Mouse (Mus musculus) Muller cell, postnatal 12 days (primary cell): ENCODE measurements around the gene Ercc2.

Experiments used
- DNase-seq: peaks from one replicate; pipeline ENCODE4 v3.0.0-alpha.2; 2015; ENCODE audit errors: inconsistent ontology term

Ercc2 gene

GRCm38 (mm10) chr7:19381377-19382165, at the start of gene Ercc2:
Ercc2 (plus strand) TSS chr7:19382010.
- peak; percentile 99 for DNase-seq

GRCm38 (mm10) chr7:19332709-19333352, 49.0 kb upstream of the Ercc2 start:
- peak; percentile 89 for DNase-seq

- DNase-seq = no peak
Measured at GRCm38 (mm10) chr7:19335583-19335982, 46.2 kb upstream of the Ercc2 start.

GRCm38 (mm10) chr7:19337122-19337521, 44.7 kb upstream of the Ercc2 start:
- DNase-seq = no peak

- no peak for DNase-seq
Measured at GRCm38 (mm10) chr7:19338060-19338459, 43.8 kb upstream of the Ercc2 start.

- DNase-seq = peak; percentile 51
Measured at GRCm38 (mm10) chr7:19338596-19338995, 43.2 kb upstream of the Ercc2 start.

- no peak for DNase-seq
Measured at GRCm38 (mm10) chr7:19341250-19341649, 40.6 kb upstream of the Ercc2 start.

- DNase-seq = peak; percentile 73
Measured at GRCm38 (mm10) chr7:19341761-19342409, 39.9 kb upstream of the Ercc2 start.

GRCm38 (mm10) chr7:19342481-19343027, 39.3 kb upstream of the Ercc2 start:
- peak; percentile 90 for DNase-seq

- DNase-seq = peak; percentile 66
Measured at GRCm38 (mm10) chr7:19343210-19343808, 38.5 kb upstream of the Ercc2 start.

GRCm38 (mm10) chr7:19344237-19344847, 37.5 kb upstream of the Ercc2 start, which contains the start of gene Ercc1:
Ercc1 (plus strand) TSS chr7:19344778.
- no peak for DNase-seq

GRCm38 (mm10) chr7:19344938-19345471, 36.8 kb upstream of the Ercc2 start:
- DNase-seq = peak; percentile 99

GRCm38 (mm10) chr7:19349188-19349915, 32.5 kb upstream of the Ercc2 start:
- DNase-seq = no peak

- no peak for DNase-seq
Measured at GRCm38 (mm10) chr7:19350221-19350620, 31.6 kb upstream of the Ercc2 start.

- no peak for DNase-seq
Measured at GRCm38 (mm10) chr7:19354991-19355390, 26.8 kb upstream of the Ercc2 start.

GRCm38 (mm10) chr7:19356311-19356710, 25.5 kb upstream of the Ercc2 start:
- no peak for DNase-seq

- no peak for DNase-seq
Measured at GRCm38 (mm10) chr7:19357381-19358375, 24.1 kb upstream of the Ercc2 start.

- DNase-seq = peak; percentile 4
Measured at GRCm38 (mm10) chr7:19358634-19359033, 23.2 kb upstream of the Ercc2 start.

GRCm38 (mm10) chr7:19359299-19359891, 22.4 kb upstream of the Ercc2 start, which contains the start of the genes Cd3eap and Ppp1r13l:
Cd3eap (minus strand) TSS chr7:19359483.
Ppp1r13l (plus strand) TSS chr7:19359749.
- DNase-seq = peak; percentile 91
